Mouse (Mus musculus): Measurements from ENCODE around the gene Osbpl10. TPM values are rescaled to one million over a fixed set of nuclear protein-coding genes. Genes with fewer than 3 reads are reported as not detected.

Osbpl10 gene
- polyA plus RNA-seq, 1 experiment from 2014 or later: 9.9 TPM

DNA sequence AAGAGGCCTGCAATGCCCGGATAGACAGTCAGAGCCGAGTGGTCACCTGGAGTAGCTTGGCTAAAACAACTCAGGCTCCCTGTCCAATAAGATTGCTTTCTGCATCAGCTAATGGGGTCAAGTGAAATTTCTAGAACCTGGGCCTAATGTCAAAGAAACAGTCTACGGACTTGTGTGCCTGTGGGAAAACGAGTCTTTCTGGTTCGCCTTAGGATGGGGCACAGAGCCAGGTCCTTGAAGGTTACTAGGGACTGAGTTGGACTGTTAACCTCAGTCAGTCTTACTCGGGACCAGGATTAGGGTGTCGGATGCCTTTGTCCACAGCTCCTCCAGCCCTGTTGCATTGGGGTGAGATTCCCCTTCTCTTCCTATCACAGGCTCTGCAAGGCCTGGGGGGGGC, 218.7 kb downstream of the Osbpl10 start:
- no peak for DNase-seq (ENCODE audit: low read depth, low spot score)
- in situ Hi-C loops (cut with MboI; ENCODE audit: low pct_unique_long_range_greater_than_20kb): no loop called here

DNA sequence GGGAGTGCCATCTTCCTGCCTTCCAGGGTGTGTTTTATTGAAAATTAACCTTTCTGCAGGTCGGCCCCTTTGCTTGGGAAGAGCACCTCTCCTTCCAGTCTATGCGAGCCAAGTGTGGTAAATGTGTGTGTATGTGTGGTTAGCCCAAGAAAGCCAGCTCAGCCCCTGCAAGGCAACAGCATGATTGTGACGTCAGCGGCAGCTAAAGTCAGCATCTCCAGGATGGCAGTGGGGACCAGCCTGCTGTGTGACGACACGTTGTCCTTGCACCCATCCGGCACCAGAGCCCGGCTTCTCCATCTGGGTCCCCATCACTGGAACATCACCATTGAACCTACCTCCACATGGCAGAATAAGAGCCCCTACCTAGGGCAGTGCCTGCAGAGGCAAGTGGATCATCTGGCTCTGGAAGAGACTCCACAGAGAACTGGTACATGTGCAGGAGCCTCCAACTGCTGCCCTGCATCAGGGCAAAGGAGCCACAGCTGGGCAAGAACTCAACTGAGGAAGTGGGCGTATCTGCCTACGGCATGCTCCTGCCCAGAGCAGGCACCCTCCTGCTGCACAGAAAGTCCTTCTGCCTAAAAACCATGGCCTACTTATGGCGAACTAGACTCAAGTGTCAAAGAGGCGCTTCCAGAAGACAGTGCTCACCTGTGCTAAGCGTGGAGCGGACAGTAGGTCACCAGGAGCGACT, 221.9 kb downstream of the Osbpl10 start:
- CTCF ChIA-PET: no interaction called here
- POLR2A ChIA-PET: no interaction called here

More for the DNA sequence above, 218.7 kb downstream of the Osbpl10 start:
- TF ChIP-seq CTCF (IDR thresholded peaks at IDR 0.05): no peak
- ChIA-PET CTCF (no interaction called here), POLR2A (no interaction called here)
- no peak for ATAC-seq
- H3K27me3 ChIP-seq: no peaks in the 10 kb centered on the region

DNA sequence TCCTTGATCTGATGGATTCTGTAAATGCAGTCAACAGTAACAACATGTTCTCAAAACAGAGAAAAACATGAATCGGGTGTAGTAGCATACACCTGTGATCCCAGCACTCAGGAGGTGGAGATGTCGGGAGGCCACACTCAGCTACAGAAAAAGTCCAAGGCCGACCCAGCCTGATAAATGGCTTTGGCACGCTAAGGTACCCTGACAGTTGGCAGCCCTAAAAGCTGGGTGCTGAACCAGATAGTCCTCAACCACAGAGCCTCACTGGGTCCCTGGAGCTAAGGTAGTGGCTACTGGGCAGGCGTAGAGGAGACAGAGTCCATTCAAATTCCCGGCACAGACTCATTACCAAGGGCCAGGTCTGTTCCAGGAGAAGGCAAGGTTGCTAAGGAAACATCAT, 222.9 kb downstream of the Osbpl10 start:
- H3K27me3 ChIP-seq: no peaks in the 10 kb centered on the region
- POLR2A ChIA-PET: no interaction called here
- DNase-seq (ENCODE audit: low read depth, low spot score) (no peak), ATAC-seq (no peak)
- CTCF ChIA-PET: no interaction called here
- in situ Hi-C loops (cut with MboI; ENCODE audit: low pct_unique_long_range_greater_than_20kb): no loop called here
- TF ChIP-seq CTCF (IDR thresholded peaks at IDR 0.05): no peak

More for the DNA sequence above, 221.9 kb downstream of the Osbpl10 start:
- ATAC-seq (no peak), DNase-seq (ENCODE audit: low read depth, low spot score) (no peak)
- in situ Hi-C loops (cut with MboI; ENCODE audit: low pct_unique_long_range_greater_than_20kb): no loop called here
- H3K27me3 ChIP-seq: no peaks in the 10 kb centered on the region
- TF ChIP-seq CTCF (IDR thresholded peaks at IDR 0.05): no peak

DNA sequence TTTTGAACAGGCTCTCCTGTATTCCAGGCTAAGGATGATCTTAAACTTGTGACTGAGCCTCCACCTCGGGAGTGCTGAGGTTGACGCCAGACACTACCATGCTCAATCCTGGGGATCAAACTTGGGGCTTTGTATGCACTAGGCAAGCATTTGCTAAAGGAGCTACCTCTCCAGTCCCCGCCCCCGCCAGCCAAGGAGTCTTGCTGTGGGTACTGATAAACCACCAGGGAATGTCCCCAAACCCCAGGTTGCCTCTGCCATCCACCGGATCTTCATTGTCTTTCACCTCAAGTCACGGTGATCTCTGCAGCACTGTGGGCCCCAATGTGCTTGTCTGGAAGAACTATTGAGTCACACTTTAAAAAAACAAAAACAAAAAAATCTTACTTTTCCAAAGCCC, 224.8 kb downstream of the Osbpl10 start:
- in situ Hi-C loops (cut with MboI; ENCODE audit: low pct_unique_long_range_greater_than_20kb): no loop called here
- ATAC-seq: no peak
- no peak for DNase-seq (ENCODE audit: low read depth, low spot score)
- CTCF ChIA-PET: no interaction called here
- no peaks in the 10 kb centered on the region for H3K27me3 ChIP-seq
- no peak for TF ChIP-seq CTCF (IDR thresholded peaks at IDR 0.05)
- POLR2A ChIA-PET: no interaction called here

DNA sequence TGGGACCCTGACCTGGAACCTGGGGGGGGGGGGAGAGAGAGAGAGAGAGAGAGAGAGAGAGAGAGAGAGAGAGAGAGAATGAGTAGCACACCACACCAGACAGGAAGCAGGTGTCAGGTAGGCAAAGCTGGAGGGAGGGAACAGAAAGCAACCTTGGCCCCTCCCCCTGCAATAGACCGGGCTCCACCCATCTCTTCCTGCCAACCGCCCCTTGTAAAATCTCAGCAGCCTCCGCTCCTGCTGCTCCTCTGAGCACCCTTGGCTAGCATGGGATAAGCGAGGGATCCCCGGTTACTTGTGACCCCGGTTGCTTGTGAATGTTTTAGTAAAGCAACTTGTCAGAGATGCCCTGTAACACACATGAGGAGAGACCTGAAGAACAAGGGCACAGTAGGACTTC, 227.1 kb downstream of the Osbpl10 start:
- ChIA-PET CTCF (no interaction called here), POLR2A (no interaction called here)

DNA sequence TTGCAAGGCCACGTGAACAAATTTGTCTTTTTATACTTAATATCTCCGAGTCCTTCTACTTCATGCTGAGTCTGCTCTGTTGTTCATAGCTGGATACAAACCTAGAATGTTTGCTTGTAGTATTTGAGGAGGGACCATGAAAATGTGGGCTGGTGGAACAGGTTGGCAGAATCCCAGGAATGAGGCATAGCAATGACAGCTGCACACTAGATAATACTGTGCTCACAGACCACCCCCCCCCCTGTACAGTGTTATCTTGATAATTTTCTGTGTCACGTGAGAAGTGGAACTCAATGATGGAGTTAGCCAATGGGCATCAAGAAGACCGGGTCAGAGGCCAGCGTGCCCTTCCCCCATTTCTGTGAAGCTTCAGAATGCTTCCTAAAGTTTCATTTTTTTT, 227.8 kb downstream of the Osbpl10 start:
- TF ChIP-seq CTCF (IDR thresholded peaks at IDR 0.05): no peak
- no peaks in the 10 kb centered on the region for H3K27me3 ChIP-seq
- POLR2A ChIA-PET: interaction anchor here (0.6 kb wide), 1 partner anchor 50 kb away, joined by 3 read pairs; no protein-coding TSS in a partner anchor
- in situ Hi-C loops (cut with MboI; ENCODE audit: low pct_unique_long_range_greater_than_20kb): no loop called here
- CTCF ChIA-PET: no interaction called here
- no peak for ATAC-seq
- DNase-seq (ENCODE audit: low read depth, low spot score): no peak

More for the DNA sequence above, 227.1 kb downstream of the Osbpl10 start:
- H3K27me3 ChIP-seq: no peaks in the 10 kb centered on the region
- ATAC-seq (no peak), DNase-seq (ENCODE audit: low read depth, low spot score) (no peak)
- in situ Hi-C loops (cut with MboI; ENCODE audit: low pct_unique_long_range_greater_than_20kb): no loop called here
- no peak for TF ChIP-seq CTCF (IDR thresholded peaks at IDR 0.05)

DNA sequence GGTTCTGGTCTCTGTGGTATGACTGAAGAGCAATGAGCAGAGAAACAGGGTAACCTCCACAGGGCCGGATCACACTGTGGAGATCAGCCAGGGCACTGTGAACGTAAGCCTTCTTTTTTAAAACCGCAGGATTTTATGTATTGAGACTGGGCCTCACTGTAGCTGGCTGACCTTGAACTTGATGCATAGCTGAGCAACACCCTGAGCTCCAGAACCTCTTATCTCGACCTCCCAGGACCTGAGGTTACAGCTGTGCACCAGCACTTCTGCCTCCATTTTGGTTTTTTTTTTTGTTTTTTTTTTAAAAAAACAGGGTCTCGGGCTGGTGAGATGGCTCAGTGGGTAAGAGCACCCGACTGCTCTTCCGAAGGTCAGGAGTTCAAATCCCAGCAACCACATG, 231.4 kb downstream of the Osbpl10 start:
- DNase-seq (ENCODE audit: low read depth, low spot score) (no peak), ATAC-seq (no peak)
- no peaks in the 10 kb centered on the region for H3K27me3 ChIP-seq
- CTCF ChIA-PET: no interaction called here
- POLR2A ChIA-PET: no interaction called here
- no peak for TF ChIP-seq CTCF (IDR thresholded peaks at IDR 0.05)
- in situ Hi-C loops (cut with MboI; ENCODE audit: low pct_unique_long_range_greater_than_20kb): no loop called here

DNA sequence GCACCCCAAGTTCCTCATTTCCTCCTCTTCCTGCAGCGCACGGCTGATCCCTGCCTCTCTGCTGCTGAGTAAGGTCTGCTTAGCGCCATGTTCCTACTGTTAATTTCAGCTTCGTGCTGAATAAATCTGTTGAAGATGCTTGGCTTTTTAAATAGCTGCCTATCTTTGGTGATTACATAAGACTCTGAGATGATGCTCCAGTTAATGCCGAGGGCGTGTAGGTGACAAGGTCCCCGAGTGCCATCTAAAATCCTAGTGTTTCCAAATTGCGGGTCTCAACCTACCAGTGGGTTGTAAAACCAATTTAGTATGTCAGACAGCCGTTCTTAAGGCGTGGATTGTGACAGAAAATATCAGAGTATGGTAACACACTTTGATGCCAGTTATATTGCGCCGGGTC, 232.2 kb downstream of the Osbpl10 start:
- DNase-seq (ENCODE audit: low read depth, low spot score) (no peak), ATAC-seq (no peak)
- in situ Hi-C loops (cut with MboI; ENCODE audit: low pct_unique_long_range_greater_than_20kb): no loop called here
- ChIA-PET CTCF (no interaction called here), POLR2A (interaction anchor here (0.7 kb wide), 1 partner anchor 9 kb away, joined by 3 read pairs; no protein-coding TSS in a partner anchor)
- TF ChIP-seq CTCF (IDR thresholded peaks at IDR 0.05): no peak
- no peaks in the 10 kb centered on the region for H3K27me3 ChIP-seq

DNA sequence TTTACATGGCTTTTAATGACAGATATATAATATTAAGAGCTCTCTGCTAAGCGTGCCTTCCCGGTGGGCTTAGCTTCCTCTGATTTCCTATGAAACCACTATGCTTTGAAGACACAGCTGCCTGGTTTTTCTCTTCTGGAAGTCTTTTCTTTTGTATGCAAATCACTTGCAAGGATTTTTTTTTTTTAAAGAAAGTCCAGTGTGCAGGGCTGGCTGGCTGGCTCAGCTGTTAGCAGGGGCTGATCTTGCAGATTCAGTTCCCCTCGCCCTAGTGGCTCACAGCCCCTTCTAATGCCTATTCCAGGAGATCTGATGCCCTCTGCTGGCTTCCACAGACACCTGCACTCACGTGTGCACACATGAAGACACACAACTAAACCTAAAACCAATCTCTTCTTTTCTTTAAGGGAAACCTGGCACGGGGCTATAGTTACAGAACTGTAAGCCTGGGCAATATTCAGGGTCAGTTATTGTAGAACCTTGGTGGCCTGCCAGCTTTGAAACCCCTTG, 235.4 kb downstream of the Osbpl10 start:
- in situ Hi-C loops (cut with MboI; ENCODE audit: low pct_unique_long_range_greater_than_20kb): no loop called here
- CTCF ChIA-PET: interaction anchor here (1.4 kb wide), 1 partner anchor 80 kb away, joined by 3 read pairs; no protein-coding TSS in a partner anchor
- ATAC-seq: no peak

DNA sequence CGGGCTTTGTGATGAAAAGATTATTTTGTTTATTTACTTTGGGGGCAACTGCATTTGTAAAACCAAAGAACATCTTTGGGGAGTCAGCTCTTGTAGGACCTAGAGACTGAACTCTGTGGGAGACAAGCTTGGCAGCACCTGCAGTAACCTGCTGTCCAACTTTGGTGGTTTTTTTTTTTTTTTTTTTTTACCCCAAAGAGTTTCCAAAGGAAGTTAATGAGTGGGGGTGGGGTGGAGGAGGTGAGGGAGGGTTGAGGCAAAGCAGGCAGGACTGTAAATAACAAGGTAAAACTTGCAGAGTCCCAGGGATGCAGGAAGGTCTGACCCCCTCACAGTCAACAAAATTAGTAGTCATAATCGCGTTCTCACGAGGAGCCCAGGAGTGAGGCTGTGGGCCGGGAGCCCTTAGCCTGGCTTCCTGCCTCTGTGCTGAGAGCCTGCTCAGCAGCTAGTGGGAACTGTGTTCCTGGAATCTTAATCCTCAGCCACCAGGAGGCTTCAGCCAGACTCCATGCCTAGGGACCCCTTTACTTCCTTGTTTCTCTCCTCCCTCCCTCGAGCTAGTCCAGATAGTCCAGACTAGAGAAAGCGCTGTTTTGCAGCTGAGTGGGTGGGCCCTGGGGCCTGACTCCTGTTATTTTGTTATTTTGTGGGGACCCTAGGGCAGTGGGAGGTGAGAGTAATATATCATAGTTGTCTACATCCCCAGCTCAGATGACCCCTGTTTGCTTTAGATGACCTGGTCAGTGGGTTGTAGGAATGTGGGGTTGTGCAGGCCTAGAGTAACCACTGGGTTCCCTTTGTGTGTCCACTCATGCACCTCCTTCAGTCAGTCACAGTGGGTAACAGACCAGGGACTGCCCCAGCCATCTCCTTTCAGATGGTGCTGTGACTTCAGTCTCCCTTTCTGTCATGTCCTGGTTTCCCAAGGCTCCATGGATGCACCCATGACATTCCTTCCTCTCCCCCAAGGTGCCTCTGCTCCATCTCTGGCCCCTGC, 236.5 kb downstream of the Osbpl10 start:
- in situ Hi-C loops (cut with MboI; ENCODE audit: low pct_unique_long_range_greater_than_20kb): no loop called here
- no peaks in the 10 kb centered on the region for H3K27me3 ChIP-seq
- no peak for TF ChIP-seq CTCF (IDR thresholded peaks at IDR 0.05)
- POLR2A ChIA-PET: no interaction called here
- ATAC-seq (peak; percentile 63), DNase-seq (ENCODE audit: low read depth, low spot score) (no peak)
- CTCF ChIA-PET: interaction anchor here (1.4 kb wide), 1 partner anchor 79 kb away, joined by 3 read pairs; no protein-coding TSS in a partner anchor

More for the DNA sequence above, 235.4 kb downstream of the Osbpl10 start:
- TF ChIP-seq CTCF (IDR thresholded peaks at IDR 0.05): no peak
- H3K27me3 ChIP-seq: no peaks in the 10 kb centered on the region
- no peak for DNase-seq (ENCODE audit: low read depth, low spot score)
- POLR2A ChIA-PET: no interaction called here
